Mouse (Mus musculus): ENCODE data around the gene Crybb1. TPM values are rescaled to one million over a fixed set of nuclear protein-coding genes. Genes with fewer than 3 reads are reported as not detected.
A peak's percentile ranks its signal among the peaks of the same experiment; 100 is the strongest.

Gene Crybb1
- polyA plus RNA-seq, 1 experiment from 2014 or later: 0.83 TPM

DNA sequence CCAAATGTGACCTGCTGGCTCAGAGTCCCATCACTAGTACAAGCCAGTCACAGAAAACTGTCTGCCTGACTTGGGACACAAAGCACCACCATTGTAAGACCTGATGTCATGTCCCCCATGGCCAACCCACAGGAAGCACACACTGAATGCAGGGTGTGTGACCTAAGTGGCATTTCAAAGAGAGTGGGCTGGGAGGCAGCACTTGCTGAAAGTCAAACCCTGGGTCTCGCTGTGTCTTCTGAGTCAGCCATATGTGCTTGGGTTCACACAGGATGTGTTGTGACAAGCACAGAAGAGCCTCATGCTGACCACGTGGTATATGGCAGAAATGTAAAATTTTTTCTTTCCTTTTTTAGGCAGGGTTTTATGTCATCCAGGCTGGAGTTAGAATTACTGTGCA lies 41.6 kb downstream of the Crybb1 start:
- no peaks in the 10 kb centered on the region; the same call in 1 of the 2 replicates for H3K36me3 ChIP-seq (ENCODE audit: control insufficient read depth, insufficient read depth, low read length)
- H3K4me2 ChIP-seq (replicated peaks; ENCODE audit: low read depth, low read length): no peak overlapping the region
- WGBS: 76% methylated on average over 2 of the region's 2 CpGs
- H3K9ac ChIP-seq (ENCODE audit: low read depth, low read length): no peak overlapping the region
- H3K27ac ChIP-seq (ENCODE audit: low read depth, low read length): peak overlapping the region; percentile 30; the same call in 1 of the 2 replicates
- H3K27me3 ChIP-seq (ENCODE audit: control insufficient read depth, insufficient read depth, low read length): no peaks in the 10 kb centered on the region
- peaks cover 15% of the 10 kb centered on the region; the same call in 1 of the 2 replicates for H3K4me1 ChIP-seq (ENCODE audit: control insufficient read depth, insufficient read depth, low read length)
- ATAC-seq (ENCODE audit: low FRiP score, low TSS enrichment): no peak
- H3K9me3 ChIP-seq (ENCODE audit: control insufficient read depth, low read length): no peaks in the 10 kb centered on the region
- H3K4me3 ChIP-seq (ENCODE audit: low read length): no peak overlapping the region

DNA sequence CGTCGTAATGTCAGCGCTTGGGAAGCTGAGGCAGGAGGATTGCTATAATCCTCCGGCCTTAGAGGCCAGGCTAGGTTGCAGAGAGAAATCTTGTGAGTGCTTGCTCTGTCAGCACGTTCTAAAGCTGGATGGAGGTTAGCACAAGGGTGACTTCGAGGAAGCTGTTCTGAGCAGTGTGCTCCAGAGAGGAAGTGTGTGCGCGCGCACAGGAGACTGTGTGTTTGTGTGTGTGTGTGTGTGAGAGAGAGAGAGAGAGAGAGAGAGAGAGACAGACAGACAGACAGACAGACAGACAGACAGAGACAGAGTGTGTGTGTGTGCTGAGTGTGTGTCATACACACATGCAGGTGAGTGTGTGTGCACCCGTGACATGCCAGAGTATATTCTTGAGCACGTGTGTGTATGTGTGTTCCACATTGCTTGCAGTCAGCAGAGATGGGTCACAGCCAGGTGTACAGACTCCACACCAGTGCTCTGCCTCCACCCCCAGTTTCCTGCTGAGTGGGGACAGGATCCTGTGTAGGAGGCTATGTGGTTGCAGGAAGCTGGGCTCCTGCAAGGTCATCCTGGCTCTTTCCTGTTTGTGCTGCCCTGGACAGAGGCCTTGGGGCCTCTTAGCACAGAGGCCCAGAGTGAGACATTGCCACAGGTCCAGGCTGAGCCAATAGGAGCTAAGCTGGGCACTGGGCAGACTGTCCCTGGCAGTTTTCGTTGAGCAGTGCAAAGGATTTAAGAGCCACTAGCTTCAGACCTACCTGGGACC lies 42.8 kb downstream of the Crybb1 start:
- no peak overlapping the region for H3K9ac ChIP-seq (ENCODE audit: low read depth, low read length)
- 76% methylated on average over 12 of the region's 12 CpGs for WGBS
- peak overlapping the region; percentile 19; the same call in 1 of the 2 replicates for H3K27ac ChIP-seq (ENCODE audit: low read depth, low read length)
- no peaks in the 10 kb centered on the region; the same call in 1 of the 2 replicates for H3K36me3 ChIP-seq (ENCODE audit: control insufficient read depth, insufficient read depth, low read length)
- no peak overlapping the region for H3K4me2 ChIP-seq (replicated peaks; ENCODE audit: low read depth, low read length)
- peak; percentile 36 for ATAC-seq (ENCODE audit: low FRiP score, low TSS enrichment)
- H3K9me3 ChIP-seq (ENCODE audit: control insufficient read depth, low read length): no peaks in the 10 kb centered on the region
- peaks cover 15% of the 10 kb centered on the region; the same call in 1 of the 2 replicates for H3K4me1 ChIP-seq (ENCODE audit: control insufficient read depth, insufficient read depth, low read length)
- H3K27me3 ChIP-seq (ENCODE audit: control insufficient read depth, insufficient read depth, low read length): no peaks in the 10 kb centered on the region
- H3K4me3 ChIP-seq (ENCODE audit: low read length): no peak overlapping the region

DNA sequence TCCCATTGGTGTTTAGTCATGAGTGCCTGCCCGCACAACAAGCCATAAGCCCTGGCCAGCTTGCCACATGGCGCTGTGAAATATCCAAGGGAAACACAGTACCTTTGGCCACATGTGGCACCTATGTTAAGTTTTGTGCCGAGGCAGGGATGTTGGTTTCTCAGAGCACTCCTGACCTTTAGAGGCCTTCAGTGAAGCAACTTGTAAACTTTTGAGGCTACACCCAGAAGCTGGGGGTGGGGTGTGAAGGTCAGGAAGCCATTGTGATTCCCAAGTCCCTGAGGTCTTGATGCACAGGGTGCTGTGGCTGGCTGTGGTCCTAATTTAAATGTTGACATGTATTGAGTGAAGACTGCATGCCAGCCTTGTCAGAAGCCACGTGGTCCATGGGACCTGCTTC lies 43.8 kb downstream of the Crybb1 start:
- whole genome bisulfite sequencing: 79% methylated on average over 4 of the region's 4 CpGs

DNA sequence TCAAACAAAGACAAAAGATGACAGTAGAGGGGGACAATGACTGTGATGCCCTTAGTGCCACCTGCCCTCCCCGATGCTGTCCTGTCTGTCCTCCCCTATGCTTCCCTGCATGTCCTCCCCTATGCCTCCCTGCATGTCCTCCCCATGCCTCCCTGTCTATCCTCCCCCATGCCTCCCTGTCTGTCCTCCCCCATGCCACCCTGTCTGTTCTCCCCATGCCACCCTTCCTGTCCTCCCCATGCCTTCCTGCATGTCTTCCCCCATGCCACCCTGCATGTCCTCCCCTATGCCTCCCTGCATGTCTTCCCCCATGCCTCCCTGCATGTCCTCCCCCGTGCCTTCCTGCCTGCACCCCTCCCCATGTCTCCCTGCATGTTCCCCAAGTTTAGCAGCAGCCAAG lies 44.5 kb downstream of the Crybb1 start:
- 90% methylated on average over 2 of the region's 2 CpGs for WGBS
- Histone ChIP-seq H3K4me3 (ENCODE audit: low read length) (no peak overlapping the region), H3K9me3 (ENCODE audit: control insufficient read depth, low read length) (no peaks in the 10 kb centered on the region), H3K27ac (ENCODE audit: low read depth, low read length) (no peak overlapping the region), H3K4me1 (ENCODE audit: control insufficient read depth, insufficient read depth, low read length) (0 out of 2 replicates have a peak, but pooled peaks cover 6% of the 10 kb centered on the region), H3K27me3 (ENCODE audit: control insufficient read depth, insufficient read depth, low read length) (no peaks in the 10 kb centered on the region), H3K36me3 (ENCODE audit: control insufficient read depth, insufficient read depth, low read length) (peaks cover 2% of the 10 kb centered on the region; the same call in 1 of the 2 replicates), H3K4me2 (replicated peaks; ENCODE audit: low read depth, low read length) (no peak overlapping the region), H3K9ac (ENCODE audit: low read depth, low read length) (no peak overlapping the region)
- no peak for ATAC-seq (ENCODE audit: low FRiP score, low TSS enrichment)

More for the DNA sequence above, 43.8 kb downstream of the Crybb1 start:
- Histone ChIP-seq H3K9me3 (ENCODE audit: control insufficient read depth, low read length) (no peaks in the 10 kb centered on the region), H3K4me1 (ENCODE audit: control insufficient read depth, insufficient read depth, low read length) (peaks cover 12% of the 10 kb centered on the region; the same call in 1 of the 2 replicates), H3K4me2 (replicated peaks; ENCODE audit: low read depth, low read length) (no peak overlapping the region), H3K9ac (ENCODE audit: low read depth, low read length) (no peak overlapping the region), H3K36me3 (ENCODE audit: control insufficient read depth, insufficient read depth, low read length) (no peaks in the 10 kb centered on the region; the same call in 1 of the 2 replicates), H3K27ac (ENCODE audit: low read depth, low read length) (no peak overlapping the region), H3K27me3 (ENCODE audit: control insufficient read depth, insufficient read depth, low read length) (no peaks in the 10 kb centered on the region), H3K4me3 (ENCODE audit: low read length) (no peak overlapping the region)
- no peak for ATAC-seq (ENCODE audit: low FRiP score, low TSS enrichment)

DNA sequence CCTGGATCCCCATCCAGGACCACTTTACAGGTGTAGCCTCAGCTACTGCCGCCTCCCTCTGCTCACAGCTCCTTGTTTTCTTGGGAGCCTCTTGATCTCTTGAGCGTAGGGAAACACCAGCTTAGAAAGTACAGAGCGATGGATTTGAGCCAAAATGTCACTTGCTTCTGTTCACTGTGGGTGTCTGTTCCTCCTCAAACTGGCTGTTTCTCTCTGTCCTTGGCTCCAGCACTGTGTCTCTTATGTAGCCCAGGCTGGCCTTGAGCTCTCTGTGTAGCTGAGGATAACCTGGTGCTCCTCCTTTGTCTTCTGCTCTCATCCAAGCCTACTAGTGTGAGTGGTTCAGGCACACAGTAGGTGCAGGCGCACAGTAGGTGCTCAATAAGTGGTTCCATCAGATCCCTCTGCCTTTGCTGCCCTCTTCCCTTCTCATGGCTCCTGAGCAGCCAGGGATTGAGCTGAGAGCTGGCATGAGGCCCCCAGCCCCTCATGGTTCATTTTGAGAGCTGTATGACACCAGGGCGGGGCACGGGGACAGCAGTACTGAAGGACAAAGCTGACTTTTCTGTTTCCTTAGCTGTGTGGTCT lies 45.2 kb downstream of the Crybb1 start:
- H3K27ac ChIP-seq (ENCODE audit: low read depth, low read length): no peak overlapping the region
- H3K4me1 ChIP-seq (ENCODE audit: control insufficient read depth, insufficient read depth, low read length): 0 out of 2 replicates have a peak, but pooled peaks cover 6% of the 10 kb centered on the region
- ATAC-seq (ENCODE audit: low FRiP score, low TSS enrichment): no peak
- peaks cover 8% of the 10 kb centered on the region; the same call in 1 of the 2 replicates for H3K36me3 ChIP-seq (ENCODE audit: control insufficient read depth, insufficient read depth, low read length)
- 90% methylated on average over 6 of the region's 6 CpGs for WGBS
- H3K4me2 ChIP-seq (replicated peaks; ENCODE audit: low read depth, low read length): no peak overlapping the region
- no peak overlapping the region for H3K9ac ChIP-seq (ENCODE audit: low read depth, low read length)
- H3K27me3 ChIP-seq (ENCODE audit: control insufficient read depth, insufficient read depth, low read length): no peaks in the 10 kb centered on the region
- no peak overlapping the region for H3K4me3 ChIP-seq (ENCODE audit: low read length)
- no peaks in the 10 kb centered on the region for H3K9me3 ChIP-seq (ENCODE audit: control insufficient read depth, low read length)

DNA sequence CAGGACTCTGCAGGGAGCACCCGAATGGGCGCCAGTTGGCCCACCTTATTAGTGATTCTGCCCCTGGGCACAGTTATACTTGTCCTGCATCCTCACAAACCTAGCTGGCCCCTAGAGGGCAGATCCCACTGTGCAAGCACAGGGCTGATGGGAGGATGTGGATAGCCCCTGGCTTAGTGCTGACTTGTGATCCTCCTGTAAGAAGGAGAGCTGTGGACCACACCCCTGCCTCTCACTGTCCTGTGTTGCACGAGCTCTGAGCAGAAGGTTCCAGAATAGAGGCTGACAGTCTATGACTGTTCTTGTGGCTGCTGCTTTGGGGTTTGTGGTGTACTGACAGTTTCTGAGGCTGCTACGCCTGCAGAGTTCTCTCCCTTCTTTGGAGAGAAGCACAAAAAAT lies 46.1 kb downstream of the Crybb1 start:
- no peak for ATAC-seq (ENCODE audit: low FRiP score, low TSS enrichment)
- H3K9ac ChIP-seq (ENCODE audit: low read depth, low read length): no peak overlapping the region
- no peak overlapping the region for H3K4me3 ChIP-seq (ENCODE audit: low read length)
- H3K36me3 ChIP-seq (ENCODE audit: control insufficient read depth, insufficient read depth, low read length): peaks cover 9% of the 10 kb centered on the region
- no peak overlapping the region for H3K4me2 ChIP-seq (replicated peaks; ENCODE audit: low read depth, low read length)
- 87% methylated on average over 4 of the region's 4 CpGs for WGBS
- no peaks in the 10 kb centered on the region for H3K9me3 ChIP-seq (ENCODE audit: control insufficient read depth, low read length)
- no peak overlapping the region for H3K27ac ChIP-seq (ENCODE audit: low read depth, low read length)
- H3K4me1 ChIP-seq (ENCODE audit: control insufficient read depth, insufficient read depth, low read length): 0 out of 2 replicates have a peak, but pooled peaks cover 6% of the 10 kb centered on the region
- no peaks in the 10 kb centered on the region for H3K27me3 ChIP-seq (ENCODE audit: control insufficient read depth, insufficient read depth, low read length)

DNA sequence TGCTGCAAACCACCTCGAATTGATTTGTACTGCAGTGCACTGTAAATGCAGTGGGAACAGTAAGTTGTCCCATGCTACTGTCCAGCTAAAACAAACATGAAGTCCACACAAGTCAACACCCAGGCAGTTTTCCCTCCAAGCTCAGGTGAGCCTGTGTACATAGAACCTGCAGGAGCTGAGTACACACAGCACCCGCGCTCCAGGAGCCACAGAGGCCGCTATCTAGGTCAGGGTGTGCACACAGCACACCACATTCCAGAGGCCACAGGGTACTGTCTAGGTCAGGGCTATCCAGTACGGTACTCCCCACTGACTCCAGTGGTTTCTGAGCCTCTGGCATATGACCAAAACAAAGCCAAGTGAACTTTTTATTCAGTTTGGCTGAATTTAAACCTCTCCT lies 46.7 kb downstream of the Crybb1 start:
- WGBS: 83% methylated on average over 5 of the region's 5 CpGs
- Histone ChIP-seq H3K9me3 (ENCODE audit: control insufficient read depth, low read length) (no peaks in the 10 kb centered on the region), H3K27ac (ENCODE audit: low read depth, low read length) (no peak overlapping the region), H3K27me3 (ENCODE audit: control insufficient read depth, insufficient read depth, low read length) (no peaks in the 10 kb centered on the region), H3K9ac (ENCODE audit: low read depth, low read length) (no peak overlapping the region), H3K4me2 (replicated peaks; ENCODE audit: low read depth, low read length) (no peak overlapping the region), H3K4me3 (ENCODE audit: low read length) (no peak overlapping the region), H3K4me1 (ENCODE audit: control insufficient read depth, insufficient read depth, low read length) (0 out of 2 replicates have a peak, but pooled peaks cover 6% of the 10 kb centered on the region), H3K36me3 (ENCODE audit: control insufficient read depth, insufficient read depth, low read length) (peaks cover 15% of the 10 kb centered on the region)
- no peak for ATAC-seq (ENCODE audit: low FRiP score, low TSS enrichment)

DNA sequence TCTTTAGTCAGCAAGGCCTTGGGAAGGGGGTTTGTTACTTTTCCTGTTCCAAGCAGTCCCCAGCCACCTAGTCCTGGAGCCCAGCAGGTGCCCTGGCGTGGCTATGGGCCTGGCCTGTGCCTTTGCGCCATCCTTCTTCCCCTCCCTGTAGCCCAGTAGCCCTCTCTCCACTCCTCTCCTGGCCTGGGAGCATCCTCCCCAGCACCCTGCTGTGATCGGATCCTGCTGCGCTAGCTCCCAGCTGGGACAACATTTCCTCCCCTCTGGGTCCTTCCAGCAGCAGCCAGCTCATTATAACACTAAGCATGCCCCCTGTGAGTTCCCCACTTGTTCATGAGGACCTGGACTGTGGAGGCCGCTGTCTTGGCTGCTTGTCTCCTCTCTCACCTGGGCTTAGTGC lies 50.2 kb downstream of the Crybb1 start:
- H3K9ac ChIP-seq (ENCODE audit: low read depth, low read length): no peak overlapping the region
- H3K4me2 ChIP-seq (replicated peaks; ENCODE audit: low read depth, low read length): no peak overlapping the region
- H3K36me3 ChIP-seq (ENCODE audit: control insufficient read depth, insufficient read depth, low read length): peaks cover 43% of the 10 kb centered on the region
- H3K27ac ChIP-seq (ENCODE audit: low read depth, low read length): no peak overlapping the region
- H3K4me3 ChIP-seq (ENCODE audit: low read length): no peak overlapping the region
- 79% methylated on average over 5 of the region's 5 CpGs for WGBS
- H3K9me3 ChIP-seq (ENCODE audit: control insufficient read depth, low read length): no peaks in the 10 kb centered on the region
- no peaks in the 10 kb centered on the region for H3K4me1 ChIP-seq (ENCODE audit: control insufficient read depth, insufficient read depth, low read length)
- H3K27me3 ChIP-seq (ENCODE audit: control insufficient read depth, insufficient read depth, low read length): no peaks in the 10 kb centered on the region
- ATAC-seq (ENCODE audit: low FRiP score, low TSS enrichment): no peak
